Mouse (Mus musculus) adrenal gland, adult 2 months (tissue): Measurements from ENCODE around the gene Klhl6. TPM values are rescaled to one million over a fixed set of nuclear protein-coding genes. Genes with fewer than 3 reads are reported as not detected.
"Not testable (repeated sequence)": the region's sequence is repeated elsewhere in the genome, so short reads cannot be mapped to it uniquely, and the experiment has no call there.

Experiments used
- DNase-seq: peaks from one replicate; pipeline ENCODE4 v3.0.0; 2021
- long read RNA-seq: library from polyadenylated mRNA; stranded (forward); transcript quantifications from one replicate; pipeline ENCODE4 v2.0.0, GENCODE M21; 2021
- polyA plus RNA-seq: library from polyadenylated mRNA; depleted of rRNA; stranded (reverse); fragments of >200 nt; gene quantifications from 2 replicates; pipeline ENCODE4 v1.2.3, GENCODE M21; 2012; rRNA removed
- total RNA-seq, 2 experiments: library from RNA; stranded (reverse); gene quantifications; 2 replicates each; pipeline ENCODE4 v1.2.3; 2021

Gene Klhl6
- total RNA-seq (1 to 10 TPM; 3.7 to 6.3 TPM), polyA plus RNA-seq (1.5 TPM in 2 replicates)
- long read RNA-seq, partial matches to known transcripts: 2 of 6 reads
- long read RNA-seq, other reads (novel, unspliced or antisense): 2 of 6 reads

DNA sequence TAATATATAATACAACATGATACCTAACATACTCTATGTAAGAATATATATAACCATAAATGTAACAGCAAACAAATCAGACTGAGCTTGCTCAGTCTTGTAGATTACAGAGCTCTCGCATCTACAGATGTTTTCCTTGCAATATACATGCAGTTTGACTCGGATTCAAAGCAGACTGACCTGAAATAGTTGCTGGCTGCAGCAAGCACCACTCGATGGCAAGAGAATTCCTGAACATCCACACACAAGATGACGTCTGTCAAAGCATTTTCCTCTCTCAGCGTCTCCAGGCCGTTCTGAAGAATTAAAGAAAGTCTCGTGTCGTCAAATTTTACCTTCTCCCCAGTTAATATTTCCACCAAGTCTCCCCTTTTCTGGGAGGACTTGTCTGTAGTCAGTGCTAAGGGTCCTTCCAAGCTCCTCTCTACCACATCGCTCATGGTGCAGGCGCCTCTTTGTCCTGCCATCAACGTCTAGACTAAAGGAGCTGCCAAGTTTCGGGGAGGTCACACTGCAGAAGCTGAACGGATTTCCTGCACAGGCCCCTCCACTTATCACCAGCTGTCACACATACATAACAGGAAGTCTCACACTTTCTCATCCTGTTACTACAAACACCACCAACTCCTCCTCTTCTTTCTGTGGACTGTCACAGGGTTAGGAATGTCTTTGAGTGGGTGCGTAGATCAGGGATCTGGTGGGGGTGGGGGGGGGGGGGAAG, at the start of gene Klhl6:
TSS of gene Klhl6 (minus strand) at position 501 of the 721 bp plus-strand sequence.
- DNase-seq: peak; percentile 70

DNA sequence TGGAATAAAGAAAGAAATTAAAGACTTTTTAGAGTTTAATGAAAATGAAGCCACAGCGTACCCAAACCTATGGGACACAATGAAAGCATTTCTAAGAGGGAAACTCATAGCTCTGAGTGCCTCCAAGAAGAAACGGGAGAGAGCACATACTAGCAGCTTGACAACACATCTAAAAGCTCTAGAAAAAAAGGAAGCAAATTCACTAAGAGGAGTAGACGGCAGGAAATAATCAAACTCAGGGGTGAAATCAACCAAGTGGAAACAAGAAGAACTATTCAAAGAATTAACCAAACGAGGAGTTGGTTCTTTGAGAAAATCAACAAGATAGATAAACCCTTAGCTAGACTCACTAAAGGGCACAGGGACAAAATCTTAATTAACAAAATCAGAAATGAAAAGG, 44.4 kb upstream of the Klhl6 start:
- DNase-seq: not testable (repeated sequence)

DNA sequence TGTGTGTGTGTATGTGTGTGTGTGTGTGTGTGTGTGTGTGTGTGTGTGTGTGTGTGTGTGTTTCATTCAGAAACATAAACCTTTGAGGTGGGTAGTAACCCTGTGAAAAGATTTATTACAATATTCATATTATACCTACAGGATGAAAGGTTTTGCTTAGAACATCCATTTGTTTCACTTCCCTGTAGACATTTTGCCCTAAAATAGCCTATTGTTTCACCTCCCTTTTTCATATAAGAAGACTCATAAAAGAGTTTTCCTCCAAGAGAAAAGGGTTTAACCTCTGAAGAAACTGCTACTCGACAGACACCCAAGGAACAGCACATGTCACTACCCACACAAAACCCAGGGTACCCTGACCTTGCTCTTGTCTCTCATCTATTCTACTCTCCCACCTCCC, 40.0 kb upstream of the Klhl6 start:
- no peak for DNase-seq

DNA sequence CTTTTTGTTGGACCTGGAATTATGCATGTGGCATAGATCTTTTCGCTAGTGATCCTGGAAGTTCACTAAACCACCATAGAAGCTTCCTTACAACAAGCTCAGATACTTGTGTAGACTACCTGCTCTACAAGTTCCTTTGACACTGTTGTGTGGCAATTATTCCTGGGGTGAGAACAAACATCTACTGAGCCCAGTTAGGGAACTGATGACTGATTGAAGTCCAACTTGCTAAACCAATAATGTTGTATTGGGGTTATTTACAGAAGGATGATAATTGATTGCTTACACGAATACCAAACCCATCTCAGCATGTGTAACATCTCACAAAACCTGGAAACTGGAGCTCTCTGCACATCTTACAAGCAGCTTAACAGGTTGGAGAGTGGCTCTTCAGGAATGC, 39.0 kb upstream of the Klhl6 start:
- no peak for DNase-seq

GRCm38 (mm10) chr16:20012647-20013046, 29.8 kb upstream of the Klhl6 start:
- DNase-seq: no peak

- DNase-seq: no peak
Observed at GRCm38 (mm10) chr16:20006066-20006465, 23.2 kb upstream of the Klhl6 start.

GRCm38 (mm10) chr16:20000286-20000685, 17.4 kb upstream of the Klhl6 start:
- DNase-seq: not testable (repeated sequence)

GRCm38 (mm10) chr16:19997616-19998015, 14.8 kb upstream of the Klhl6 start:
- no peak for DNase-seq

DNA sequence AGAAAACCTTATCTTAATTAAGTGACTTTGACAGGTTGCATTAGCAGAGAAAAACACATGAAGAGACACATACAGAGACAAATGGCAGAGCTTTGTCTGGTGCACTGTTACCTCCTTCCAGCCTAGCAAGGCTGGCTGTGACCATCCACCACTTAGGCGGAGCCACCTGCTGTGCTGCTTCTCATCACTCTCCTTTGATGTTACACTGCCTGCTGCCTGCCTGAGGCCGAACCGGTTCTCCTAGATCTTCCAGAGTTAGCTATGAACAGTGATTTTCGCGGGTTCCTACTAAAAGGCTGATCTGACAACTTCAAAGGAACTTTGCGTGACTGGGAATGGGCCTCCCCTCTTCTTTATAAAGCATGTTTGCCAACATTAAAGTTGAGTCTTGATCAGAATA, 14.1 kb upstream of the Klhl6 start:
- DNase-seq: not testable (repeated sequence)

DNA sequence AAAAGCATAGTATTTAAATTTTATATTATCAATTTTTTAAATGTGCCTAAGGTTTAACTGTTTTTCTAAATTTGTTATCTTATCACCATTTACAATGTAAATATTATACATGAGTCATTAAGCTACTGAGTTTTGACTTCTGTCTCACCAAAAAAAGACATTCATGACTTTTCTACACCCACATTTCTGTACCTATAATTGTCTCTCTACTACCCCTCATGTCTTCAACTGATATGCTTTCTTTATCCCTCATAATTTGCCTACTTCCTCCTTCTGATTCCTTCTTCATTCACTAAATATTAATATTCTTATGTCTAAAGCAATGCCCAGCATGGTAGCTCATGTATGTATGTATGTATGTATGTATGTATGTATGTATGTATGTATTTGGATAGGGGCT, 13.0 kb upstream of the Klhl6 start:
- no peak for DNase-seq

GRCm38 (mm10) chr16:19993278-19993677, 10.4 kb upstream of the Klhl6 start:
- no peak for DNase-seq

DNA sequence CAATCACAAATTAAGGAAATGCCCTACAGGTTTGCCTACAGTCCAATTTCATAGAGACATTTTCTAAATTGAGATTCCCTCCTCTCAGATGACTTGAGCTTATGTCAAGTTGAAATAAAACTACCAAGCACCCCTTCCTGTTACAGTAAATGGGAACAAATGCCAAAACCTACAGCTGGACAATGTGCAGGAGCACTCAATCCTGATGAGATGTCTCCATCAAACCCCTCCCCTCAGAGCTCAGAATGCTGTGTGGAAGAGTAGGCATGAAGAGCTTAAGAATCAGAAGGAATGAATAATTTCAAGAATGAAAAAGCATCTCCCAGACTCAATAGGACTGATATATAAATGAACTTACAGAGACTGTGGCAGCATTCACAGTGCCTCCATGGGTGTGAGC, 7.7 kb upstream of the Klhl6 start:
- DNase-seq: no peak

GRCm38 (mm10) chr16:19987589-19987988, 4.8 kb upstream of the Klhl6 start:
- no peak for DNase-seq

DNA sequence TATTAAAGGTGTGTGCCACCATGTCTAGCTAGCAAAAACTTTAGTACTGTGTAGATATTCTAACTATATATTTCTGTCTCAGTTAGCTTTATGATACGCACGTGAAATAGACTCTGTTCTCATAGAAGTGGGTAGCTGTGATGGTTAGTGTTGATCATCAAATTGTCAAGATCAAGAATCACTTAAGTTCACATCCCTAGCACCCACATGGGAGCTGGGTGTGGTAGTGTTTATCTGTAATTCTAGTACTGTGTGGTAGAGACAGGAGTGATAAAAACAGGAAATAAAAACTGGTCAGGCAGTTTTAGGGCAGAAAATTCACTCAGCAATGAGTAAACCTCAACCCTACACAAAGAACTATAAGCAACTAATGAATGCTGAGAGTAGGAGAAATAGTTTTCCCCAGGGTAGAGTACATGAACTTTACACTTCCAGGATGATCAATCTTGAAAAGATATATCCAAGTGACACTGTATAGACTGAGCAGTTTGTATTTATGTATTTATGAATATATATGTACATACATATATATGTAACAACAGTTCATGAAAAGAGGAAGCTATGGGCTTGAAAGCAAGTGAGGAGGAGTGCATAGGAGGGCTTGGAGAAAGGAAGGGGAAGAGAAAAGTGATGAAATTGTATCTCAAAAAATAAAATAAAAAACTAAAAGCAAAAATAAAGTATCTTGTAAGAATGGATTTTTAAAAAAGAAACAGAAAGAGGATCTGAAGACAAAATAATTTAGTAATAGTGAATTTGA, 2.2 kb upstream of the Klhl6 start:
- no peak for DNase-seq

- DNase-seq: no peak
Observed at GRCm38 (mm10) chr16:19983559-19983958, 722 bp upstream of the Klhl6 start.

- no peak for DNase-seq
Observed at GRCm38 (mm10) chr16:19981684-19982083, 1.2 kb downstream of the Klhl6 start.

DNA sequence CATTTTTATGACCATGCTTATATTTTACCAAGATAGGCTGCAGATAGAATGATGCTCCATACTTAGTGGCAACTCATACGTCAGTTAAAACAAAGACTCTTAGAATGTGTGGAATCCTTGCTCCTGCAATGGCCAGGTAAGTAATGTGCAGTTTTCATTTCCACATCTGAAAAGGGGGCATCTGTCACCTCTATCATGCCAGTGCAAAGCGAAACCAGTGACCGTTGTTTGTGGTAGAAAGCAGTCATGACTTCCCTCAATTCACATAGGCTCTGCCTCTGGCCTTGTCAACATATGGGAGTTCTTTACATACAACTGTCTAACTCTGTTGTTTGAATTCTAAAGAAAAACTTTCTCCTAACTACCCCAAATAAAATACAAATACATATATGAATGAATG, 1.8 kb downstream of the Klhl6 start:
- no peak for DNase-seq

DNA sequence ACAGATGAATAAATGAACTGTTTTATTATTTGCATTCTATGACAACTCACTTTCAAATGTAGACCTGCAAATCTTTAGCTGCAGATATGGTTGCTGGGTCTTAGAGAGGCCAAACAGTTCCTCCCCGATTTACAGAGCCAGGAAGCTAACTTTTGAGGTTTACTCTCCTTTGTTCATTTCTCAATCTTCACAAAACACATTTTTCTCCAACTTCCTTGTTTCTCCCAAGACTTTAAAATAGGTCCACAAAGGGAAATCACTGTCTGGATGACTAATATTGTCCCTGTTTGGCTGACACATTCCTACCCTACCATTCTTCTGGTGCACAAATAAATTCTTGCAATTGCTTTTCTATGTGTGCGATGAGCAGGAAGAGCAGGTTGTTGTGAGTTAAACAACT, 3.1 kb downstream of the Klhl6 start:
- no peak for DNase-seq

DNA sequence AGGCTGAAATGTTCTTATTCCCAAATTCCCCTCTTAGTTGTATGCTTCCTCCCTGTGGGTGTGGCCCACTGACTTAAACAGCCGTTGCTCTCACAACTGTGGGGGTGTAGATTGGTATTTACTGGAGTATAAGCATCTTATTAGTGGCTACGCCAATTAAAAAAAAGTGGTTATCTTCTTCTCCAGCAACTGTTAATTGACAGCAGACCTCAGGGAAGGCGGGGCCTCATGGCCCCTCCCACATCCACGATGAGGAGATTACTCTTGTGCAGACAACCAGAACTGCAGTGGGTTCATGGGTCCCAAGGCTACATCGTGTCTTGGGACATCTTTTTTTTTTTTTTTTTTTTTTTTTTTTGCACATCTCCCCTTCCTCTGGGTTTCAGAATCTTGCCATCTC, 5.6 kb downstream of the Klhl6 start:
- no peak for DNase-seq

GRCm38 (mm10) chr16:19976825-19977224, 6.0 kb downstream of the Klhl6 start:
- DNase-seq: no peak

GRCm38 (mm10) chr16:19975432-19975831, 7.4 kb downstream of the Klhl6 start:
- DNase-seq: no peak

GRCm38 (mm10) chr16:19973480-19973879, 9.4 kb downstream of the Klhl6 start:
- DNase-seq: peak; percentile 6

DNA sequence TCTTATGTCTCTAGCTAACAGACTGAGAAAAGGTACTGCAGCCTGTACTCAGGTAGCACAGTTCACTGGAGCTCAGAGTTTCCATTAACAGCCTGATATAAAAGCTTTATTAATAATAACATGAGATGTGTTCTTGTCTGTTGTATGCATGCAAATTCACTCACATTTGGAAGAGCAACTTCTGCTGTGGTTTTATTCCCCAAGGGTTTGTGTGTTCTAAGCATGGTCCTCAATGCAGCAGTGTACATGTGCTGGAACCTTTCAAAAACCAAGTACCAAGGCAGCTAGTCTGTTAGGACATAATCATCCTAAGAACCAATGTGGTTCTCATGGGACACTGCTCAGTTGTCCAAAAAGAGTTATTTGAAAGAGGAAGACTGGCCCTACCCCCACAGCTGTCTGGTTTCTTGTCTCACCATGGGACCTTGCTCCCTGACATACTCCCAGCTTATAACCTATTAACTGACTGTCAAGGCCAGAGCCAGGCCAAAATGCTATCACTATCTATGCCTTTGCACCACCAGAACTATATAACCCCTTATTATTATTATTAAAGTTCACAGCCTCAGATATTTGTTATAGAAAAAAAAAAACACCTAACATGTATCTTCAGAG, 10.0 kb downstream of the Klhl6 start:
- DNase-seq: no peak
